Mouse (Mus musculus) bone marrow, adult 2 months (tissue): ENCODE results near the gene C5ar1.

Experiments used
- CTCF ChIP-seq: fragments of 200-500 bp; IDR thresholded peaks from 2 replicates; pipeline ENCODE4 v1.5.1; 2011; ENCODE audit warnings: low read length, control low read depth; ENCODE audit not compliant: control insufficient read depth, insufficient read depth
- POLR2A ChIP-seq: fragments of 200-500 bp; IDR thresholded peaks from 2 replicates; pipeline ENCODE4 v1.6.1; 2011; ENCODE audit warnings: low read depth, mild to moderate bottlenecking, control low read depth, low read length, borderline replicate concordance; ENCODE audit not compliant: control insufficient read depth

DNA sequence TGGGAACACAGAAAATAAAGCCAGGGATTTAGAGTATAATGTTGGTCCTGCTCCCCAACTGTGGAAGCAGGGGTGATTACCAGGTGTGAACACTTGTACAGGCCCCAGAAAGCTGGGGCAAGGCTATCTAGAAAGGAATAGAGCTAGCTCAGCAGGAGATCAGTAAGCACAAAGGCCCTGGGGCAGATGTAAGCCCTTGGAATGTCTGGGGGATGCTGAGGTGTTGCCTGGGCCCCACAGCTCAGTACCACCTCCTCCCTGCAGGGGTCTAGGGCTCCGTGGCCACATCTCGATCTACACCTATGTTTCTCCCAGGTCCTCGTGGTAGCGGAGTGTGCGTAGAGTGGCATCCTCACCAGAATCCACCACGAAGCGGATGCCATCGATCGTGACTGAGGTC lies 45.4 kb downstream of the C5ar1 start:
- TF ChIP-seq POLR2A (no peak), CTCF (no peak)
